Mouse (Mus musculus): ENCODE measurements at regions not wholly inside any gene's neighbourhood (a gene's known extent, or its start where the extent isn't known, plus 50 kb on each side); places are given as distances from the start of the nearest gene placed in this dataset.
"Not testable (repeated sequence)": the region's sequence is repeated elsewhere in the genome, so short reads cannot be mapped to it uniquely, and the experiment has no call there.

DNA sequence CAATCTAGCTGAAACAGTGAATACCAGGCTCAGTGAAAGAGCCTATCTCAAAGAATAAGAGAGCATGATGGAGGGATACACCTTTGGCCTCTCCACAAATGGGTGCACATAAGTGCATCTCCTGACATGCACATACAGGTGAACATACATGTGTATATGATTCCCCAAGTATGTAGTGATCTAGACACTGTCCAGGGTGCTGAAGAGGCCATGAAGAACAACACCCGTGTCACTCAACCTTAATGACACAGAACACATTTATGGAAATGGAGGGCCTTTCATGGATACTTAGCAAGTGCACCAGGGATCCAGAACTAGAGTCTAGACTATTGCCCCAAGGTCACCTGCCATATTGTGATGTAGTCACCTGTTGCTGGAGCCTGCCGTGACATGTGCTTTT is 56.9 kb downstream of the Spata19 start:
- no peak for DNase-seq (ENCODE audit: extremely low spot score in 1 of 2, low spot score in 1 of 2)

DNA sequence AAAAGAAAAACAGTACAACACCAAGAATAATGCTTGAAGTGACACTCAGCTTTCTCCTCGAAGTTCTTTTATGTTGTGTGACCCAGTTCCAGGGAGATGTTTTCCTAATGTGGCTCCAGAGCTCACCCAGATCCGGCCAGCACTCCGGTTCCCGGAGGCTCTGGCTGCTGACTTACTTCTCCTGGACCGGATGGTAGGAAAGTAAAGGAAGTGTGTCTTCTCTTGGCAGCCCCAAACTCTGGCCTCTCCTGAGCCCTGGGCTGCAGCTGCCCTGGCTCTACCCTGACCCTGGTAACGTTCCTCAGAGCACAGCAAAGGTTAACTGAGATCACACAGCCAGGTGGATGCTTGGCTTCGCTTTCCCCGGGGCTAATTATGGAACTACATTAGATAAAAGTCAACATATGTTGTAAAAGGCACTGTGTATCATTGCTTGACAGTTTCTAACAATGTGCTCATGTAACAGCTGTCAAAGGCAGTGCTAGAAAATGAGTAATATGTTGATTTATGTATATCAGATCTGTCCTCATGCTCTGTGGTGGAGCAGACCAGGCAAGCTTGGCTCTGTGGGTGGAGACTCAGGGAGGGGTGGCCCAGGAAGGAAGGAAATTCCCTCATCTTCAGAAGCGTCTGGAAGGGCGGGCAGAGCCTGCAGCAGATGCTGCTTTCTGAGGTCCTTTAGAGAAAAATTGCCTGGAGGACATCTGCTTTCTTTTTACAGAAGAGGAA is 57.5 kb downstream of the Spata19 start:
- peak in 1 of 2 experiments; percentile 32 for DNase-seq (ENCODE audit: extremely low spot score in 1 of 2, low spot score in 1 of 2)

DNA sequence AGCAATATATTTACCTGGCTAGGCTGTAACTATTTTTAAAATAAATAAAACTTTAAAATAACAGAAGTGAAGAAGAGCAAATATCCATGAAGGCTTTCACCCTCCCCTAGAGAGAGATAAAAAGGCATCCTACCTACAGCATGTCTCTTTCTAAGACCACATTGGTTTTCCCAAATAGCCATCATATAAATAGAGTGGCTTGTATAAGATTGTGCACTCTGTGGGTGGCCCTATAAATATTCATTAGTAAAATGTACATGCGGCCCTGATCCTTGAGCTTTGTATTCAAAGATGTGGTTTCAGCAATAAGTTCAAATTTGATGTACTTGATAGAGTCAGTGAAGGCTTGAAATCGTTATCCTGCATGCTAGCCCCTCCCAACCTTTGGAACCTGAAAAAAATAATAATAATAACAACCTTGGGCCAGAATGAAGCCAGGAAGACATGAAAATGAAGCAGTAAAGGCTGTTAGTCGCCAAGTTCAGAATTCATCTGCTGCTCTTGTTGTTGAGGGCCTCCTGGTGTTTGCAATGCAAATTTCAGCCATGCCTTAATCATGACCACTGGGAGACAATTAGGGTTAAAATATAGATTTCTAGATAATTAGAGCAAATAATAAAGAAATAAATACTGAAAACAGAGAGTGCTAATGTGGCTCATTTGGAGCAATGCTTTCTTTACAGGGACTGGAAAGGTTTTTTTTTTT is 61.9 kb downstream of the Spata19 start:
- no peak for DNase-seq (ENCODE audit: extremely low spot score in 1 of 2, low spot score in 1 of 2)

DNA sequence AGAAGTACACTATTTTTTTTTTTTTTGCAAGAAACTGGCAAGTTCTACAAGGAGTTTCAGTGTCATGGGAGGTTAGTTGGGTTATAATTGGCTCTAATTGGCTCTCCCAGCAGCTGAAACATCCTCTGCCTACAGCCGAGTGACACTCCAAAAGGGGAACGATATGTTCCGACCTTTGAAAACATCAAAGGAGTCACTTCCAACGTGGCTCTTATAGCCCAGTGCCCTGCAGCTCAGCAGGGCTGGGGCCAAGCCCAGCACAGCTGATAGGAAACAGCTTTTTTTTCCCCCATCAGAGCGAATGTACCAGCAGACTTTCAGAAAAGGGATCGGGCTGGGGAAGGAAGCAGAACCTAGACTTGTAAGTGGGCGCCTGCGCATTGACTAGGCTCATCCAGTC is 64.4 kb downstream of the Spata19 start:
- no peak for DNase-seq (ENCODE audit: extremely low spot score in 1 of 2, low spot score in 1 of 2)

DNA sequence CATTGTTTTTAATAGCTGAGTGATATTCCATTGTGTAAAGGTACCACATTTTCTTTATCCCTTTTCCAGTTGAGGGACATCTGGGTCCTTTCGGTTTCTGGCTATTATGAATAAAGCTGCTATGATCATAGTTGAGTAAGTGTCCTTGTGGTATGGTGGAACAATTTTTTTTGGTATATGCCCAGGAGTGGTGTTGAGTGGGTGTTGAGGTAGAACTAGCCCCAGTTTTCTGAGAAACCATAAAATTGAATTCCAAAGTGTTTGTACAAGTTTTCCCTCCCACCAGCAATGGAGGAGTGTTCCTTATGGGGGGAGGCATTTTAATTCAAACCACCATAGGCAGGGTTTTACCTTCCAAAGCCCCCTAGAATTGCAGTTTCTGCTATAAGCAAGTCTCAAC is 67.4 kb downstream of the Spata19 start:
- DNase-seq (ENCODE audit: extremely low spot score in 1 of 2, low spot score in 1 of 2): no peak

DNA sequence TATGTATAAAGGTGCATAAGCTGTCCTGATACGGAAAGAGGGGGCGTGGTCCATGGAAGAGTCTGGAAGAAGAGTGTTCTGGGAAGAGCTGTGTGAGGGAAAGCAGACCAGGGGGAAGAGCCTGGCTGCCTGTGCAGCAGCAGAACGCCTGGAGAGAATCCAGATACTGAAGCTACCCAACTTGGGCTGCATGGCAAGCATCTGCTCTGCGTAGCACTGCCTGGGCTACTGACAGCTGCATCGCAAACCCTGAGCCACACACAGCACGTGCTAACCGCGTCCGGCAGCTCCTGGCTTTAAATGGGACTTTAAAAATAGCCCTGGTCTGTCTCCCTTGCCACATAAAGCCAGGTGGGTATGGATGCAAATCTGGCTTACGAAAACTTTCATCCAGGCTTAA is 78.9 kb downstream of the Spata19 start:
- peak in 1 of 2 experiments; percentile 10 for DNase-seq (ENCODE audit: extremely low spot score in 1 of 2, low spot score in 1 of 2)

DNA sequence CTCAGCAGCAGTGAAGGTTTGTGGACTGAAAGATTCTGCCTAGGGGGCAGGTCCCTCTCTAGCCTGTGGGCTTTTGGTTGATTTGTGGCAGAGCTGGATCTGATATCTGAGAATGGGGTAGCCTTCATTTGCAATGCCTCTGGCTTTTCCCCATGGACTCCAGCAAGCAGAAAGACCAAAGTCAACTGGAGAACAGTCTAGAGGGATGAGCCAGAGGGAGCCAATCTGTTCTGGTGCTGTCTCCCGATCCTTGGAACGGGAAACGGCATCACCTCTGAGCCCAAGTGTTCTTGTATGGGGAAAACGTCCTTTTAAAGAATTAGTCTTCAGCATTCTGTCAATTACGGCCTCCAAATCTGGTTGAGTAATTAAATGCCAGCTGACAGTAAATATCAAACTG is 80.0 kb downstream of the Spata19 start:
- no peak for DNase-seq (ENCODE audit: extremely low spot score in 1 of 2, low spot score in 1 of 2)

DNA sequence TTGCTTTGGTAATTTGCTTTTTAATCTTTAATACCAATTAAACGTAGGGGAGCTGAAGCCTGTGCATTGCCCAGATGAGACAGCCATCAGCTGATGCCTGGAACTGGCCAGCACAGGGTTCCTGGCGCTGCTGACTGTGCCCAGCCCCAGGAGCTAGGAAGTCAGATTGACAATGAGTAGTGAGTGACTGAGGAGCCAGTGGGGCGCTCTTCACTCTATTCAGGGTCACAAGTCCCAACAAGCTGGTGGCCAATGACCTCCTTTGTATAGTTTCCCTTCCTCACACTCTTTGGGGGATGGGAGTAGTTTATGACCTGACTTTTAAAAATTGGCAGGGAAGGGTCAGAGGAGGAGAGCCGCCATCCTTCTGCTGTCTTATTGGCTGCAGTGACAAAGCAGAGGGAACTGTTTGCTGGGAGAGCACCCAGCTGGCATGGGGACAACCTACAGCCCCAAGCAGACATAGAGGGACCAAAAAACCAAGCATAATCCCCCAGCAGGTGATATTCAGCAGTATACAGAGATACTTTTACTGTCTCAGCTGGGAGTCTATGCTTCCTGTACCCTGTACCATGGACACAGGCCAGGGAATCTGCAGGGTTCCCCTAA is 80.6 kb downstream of the Spata19 start:
- DNase-seq (ENCODE audit: extremely low spot score in 1 of 2, low spot score in 1 of 2): no peak

DNA sequence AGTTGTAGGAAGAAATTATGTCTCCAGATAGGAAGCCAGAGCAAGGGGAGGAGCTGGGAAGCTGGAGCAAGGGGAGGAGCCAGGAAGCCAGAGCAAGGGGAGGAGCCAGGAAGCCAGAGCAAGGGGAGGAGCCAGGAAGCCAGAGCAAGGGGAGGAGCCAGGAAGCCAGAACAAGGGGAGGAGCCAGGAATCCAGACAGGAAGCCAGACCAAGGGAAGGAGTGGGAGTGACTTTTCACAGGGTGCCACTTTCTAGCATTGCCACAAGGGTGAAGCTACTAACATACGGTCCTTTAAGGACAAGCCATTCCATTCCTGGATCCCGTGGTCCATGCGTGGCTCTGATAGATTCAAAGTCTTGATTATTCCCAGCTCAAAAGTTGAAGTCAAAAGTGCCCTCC is 81.7 kb downstream of the Spata19 start:
- DNase-seq (ENCODE audit: extremely low spot score in 1 of 2, low spot score in 1 of 2): no peak

DNA sequence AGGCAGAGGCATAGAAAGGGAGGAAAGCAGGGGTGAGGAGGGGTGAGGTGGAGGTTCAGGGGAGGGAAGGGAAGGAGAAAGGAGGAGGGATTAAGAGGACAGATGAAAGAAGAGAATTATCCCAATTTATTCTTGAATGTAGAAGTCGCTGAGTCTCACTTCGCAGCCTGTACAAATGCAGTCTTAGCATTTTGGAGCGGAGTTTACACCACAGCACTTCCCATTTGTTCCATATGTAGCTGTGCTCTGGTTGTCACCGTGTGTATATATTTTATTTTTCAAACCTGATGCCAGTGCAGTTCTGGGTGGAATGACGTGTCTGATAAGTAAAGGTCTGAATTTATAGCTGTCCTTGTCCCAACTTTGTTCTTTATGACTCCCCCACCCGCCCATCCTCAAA is 105.2 kb downstream of the Spata19 start:
- no peak for DNase-seq (ENCODE audit: extremely low spot score in 1 of 2, low spot score in 1 of 2)

DNA sequence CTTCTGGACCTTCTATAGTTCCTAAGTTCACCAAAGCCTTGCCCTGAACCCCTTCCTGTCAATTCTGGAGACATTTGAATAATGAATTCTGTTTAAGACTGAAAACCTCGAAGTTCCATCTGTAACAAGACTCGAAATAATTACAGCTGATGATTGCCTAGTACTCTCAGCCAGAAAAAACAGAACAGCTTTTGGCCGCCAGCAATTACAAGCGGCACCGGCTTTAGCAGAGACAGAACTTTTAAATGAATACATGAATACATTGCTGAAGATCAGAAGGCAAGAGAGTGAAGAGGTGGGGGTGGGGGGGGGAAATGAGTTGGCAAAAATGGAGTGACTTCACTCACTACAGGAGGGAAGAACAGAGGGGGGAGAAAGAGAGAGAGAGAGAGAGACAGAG is 112.6 kb downstream of the Spata19 start:
- DNase-seq (ENCODE audit: extremely low spot score in 1 of 2, low spot score in 1 of 2): no peak

DNA sequence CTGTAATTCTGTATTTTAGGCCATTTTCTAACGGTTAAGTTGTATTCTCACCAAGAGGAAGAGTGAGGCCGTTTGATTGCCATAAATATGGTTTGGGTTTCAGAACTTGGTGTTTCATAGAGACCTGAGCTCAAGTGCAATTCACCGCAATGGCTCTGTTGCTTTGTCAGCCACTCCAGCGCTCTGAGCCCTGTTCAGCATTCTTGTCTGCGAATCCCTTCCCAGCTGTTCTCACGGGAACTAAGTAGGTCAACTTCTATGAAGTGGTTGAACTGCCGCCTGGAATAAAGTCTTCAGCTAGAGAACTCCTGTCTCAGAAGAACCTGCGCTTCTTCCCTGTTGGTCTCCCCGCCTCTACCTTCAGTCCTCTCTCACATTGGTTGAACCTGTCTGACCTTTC is 113.1 kb downstream of the Spata19 start:
- no peak for DNase-seq (ENCODE audit: extremely low spot score in 1 of 2, low spot score in 1 of 2)

DNA sequence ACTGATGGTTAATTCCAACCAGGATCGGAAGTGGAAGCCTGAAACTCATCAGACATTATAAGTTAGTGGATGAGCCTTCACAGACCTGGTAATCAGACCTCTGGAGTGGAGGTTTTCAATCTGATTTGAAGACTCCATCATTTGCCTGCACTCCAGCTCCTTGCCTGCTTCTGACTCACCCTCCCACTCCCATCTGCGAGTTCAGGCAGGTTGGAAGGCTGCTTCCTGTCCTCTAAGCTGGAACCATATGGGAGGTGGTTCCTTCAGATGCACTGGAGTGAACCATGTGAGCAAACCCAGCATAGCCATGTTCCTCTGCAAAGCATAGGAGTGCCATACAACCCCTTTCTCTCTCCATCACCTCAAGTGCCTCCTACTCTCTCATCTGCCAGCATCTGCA is 114.6 kb downstream of the Spata19 start:
- no peak for DNase-seq (ENCODE audit: extremely low spot score in 1 of 2, low spot score in 1 of 2)

DNA sequence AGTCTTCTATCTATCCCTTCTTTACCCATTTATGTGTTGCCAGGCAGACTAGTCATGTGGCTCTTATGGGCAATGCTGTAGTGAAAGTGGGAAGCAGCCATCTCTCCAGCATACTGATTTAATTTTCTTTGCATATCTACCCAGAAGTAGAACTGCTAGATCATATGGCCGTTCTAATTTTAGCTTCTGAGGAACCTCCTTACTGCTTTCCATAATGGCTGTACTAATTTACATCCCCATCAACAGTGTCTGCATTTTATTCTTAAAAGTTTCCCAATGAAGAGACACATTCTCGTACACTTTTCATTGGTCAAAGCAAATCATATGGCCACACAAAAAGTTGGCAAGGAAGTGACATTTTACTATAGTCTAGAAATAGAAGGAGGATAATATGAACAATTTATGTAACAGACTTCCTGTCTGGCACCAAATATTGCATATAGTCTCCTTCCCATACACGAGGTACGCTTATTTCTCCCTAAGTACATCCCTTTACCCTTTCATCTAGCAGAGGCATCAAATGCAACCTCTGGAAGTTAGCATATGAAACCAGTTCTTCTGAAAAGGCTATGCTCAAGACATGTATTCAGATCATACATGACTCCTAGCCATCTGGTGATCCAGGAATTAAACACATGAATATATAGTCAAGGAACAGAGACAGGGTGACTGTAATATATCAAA is 119.0 kb downstream of the Spata19 start:
- DNase-seq (ENCODE audit: extremely low spot score in 1 of 2, low spot score in 1 of 2): no peak

DNA sequence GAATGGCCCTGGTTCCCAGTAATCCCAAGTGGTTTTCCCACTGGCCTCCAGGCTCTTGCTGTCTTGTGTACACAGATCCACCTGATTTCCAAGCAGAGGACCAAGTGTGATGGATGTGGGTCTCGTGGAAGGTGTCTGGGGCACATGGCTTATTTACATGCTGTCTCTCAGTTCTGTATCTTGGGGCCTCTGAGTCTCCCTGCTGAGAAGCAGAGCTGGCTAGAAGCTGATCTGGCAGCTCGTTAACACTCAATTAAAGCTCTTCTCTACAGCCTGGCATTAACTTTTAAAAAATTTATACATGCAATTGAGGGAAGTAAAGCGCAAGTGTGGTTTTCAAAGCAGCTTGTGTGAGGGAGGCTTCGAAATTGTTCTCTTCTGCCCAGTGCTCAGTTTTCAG is 121.4 kb downstream of the Spata19 start:
- no peak for DNase-seq (ENCODE audit: extremely low spot score in 1 of 2, low spot score in 1 of 2)

DNA sequence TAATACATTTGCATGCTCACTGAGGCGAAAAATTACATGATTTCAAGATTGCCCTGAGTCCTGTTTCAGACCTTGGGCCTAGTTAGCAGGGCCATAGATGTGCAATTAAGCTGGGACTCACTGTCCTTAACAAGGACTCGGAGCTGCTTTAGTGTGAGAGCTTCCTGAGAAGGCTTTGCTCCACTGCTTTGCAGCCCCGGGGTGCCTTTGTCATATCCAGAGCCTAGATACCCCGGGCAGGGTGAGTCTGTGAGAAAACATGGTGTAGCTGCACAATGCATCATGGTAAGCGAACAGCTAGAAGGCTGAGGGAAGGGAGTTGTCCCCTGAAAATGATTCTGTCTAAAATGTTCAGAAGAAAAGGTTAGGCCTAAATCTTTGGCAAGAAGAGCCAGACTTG is 123.1 kb downstream of the Spata19 start:
- no peak for DNase-seq (ENCODE audit: extremely low spot score in 1 of 2, low spot score in 1 of 2)

DNA sequence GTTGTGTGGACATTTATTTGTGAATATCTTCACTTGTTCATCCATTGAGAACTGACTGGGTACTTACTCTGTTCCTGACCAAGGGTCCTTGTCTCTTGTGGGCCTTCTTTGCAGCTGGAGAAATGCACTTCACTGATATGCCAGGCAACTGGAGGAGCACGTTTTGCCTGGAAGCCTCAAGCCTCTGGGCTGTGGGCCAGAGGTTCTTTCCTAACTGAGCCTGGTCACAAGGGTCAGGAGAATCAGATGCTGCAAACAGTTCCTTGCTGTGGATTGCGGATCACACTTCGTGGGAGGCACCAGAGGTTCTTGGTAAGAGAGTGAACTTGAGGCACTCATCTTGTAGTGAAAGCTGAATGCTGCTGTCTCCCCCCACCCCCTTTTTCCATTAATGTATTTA is 124.6 kb downstream of the Spata19 start:
- DNase-seq (ENCODE audit: extremely low spot score in 1 of 2, low spot score in 1 of 2): no peak

DNA sequence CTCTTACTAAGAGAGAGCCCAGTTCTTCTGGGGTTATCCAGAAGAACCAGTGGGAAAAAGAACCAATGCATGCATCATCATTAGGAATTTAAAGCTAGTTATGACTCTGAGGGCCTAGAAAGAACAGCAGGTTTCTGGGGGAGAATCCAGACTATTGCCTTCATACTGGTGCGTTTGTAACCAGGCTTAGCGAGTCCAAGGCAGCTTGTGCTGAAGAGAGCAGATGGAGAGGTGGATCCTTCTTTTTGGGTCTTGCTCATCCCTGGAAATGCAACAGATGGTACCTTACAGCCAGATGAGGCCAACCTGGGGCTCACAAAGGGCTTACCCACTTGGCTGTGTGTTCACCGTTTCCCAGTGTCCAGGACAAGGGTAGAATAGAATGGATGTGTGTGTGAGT is 130.1 kb downstream of the Spata19 start:
- peak in 1 of 2 experiments; percentile 11 for DNase-seq (ENCODE audit: extremely low spot score in 1 of 2, low spot score in 1 of 2)

DNA sequence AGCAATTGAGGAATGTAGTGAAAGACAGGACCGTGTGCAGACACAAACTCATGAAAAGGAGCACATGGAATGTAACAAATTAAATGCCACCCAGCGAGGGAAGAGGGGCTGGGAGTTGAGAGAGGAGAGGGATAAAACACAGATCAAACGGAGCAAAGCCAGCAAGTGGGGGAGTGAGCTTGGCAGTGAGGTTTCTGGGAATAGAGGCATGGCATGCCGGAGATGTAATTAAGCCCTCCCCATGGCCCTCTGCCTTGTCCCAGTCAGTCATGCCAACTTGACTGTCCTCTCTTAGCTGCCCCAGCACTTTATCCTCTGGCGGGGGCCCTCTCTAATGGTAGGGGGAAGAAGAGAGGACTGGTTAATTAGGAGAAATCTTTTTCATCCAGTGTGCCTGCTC is 141.9 kb downstream of the Spata19 start:
- DNase-seq (ENCODE audit: extremely low spot score in 1 of 2, low spot score in 1 of 2): no peak

DNA sequence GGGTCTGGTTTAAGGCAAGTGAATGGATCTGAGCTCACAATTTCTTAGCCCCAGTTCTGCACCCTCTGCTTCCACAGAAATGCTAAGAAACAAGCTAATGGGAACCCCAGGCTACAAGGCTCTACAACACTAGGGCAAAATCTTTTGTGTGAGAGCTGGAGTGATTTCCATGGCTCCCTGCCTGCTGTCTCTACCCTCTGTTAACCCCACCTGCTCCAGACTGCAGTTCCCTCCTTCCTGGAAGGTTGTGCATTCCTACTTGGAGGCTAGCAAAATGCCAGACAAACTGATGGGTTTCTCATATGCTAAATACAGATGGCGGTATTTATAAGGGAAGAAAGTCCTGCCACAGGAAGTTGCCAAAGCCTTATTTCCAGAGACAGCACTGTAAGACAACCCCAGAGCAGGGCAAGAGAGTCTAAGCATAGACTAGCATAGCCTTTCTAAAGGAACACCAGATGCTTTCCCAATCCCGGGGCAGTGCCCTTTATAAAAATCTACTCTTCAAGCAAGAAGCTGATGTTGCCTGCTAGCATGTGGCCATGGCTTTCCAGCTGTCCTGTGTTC is 145.1 kb downstream of the Spata19 start:
- no peak for DNase-seq (ENCODE audit: extremely low spot score in 1 of 2, low spot score in 1 of 2)

DNA sequence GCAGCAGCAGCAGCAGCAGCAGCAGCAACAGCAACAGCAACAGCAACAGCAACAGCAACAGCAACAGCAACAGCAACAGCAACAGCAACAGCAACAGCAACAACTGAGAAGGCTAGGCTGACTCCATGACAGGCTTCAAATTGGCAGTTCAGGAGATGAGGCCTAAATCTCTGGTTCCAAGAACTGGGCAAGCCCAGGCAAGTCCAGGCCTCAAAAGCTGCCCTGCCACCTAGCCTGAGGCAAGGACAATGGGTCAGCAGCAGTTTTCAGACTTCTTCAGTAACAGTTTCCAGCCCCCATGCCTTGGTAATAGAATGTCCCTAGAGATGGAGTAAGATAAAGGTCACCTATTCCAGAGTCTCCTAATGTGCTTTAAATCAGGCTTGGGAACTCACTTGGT is 158.1 kb downstream of the Spata19 start:
- not testable (repeated sequence) for DNase-seq (ENCODE audit: extremely low spot score in 1 of 2, low spot score in 1 of 2)
